Mouse (Mus musculus): ENCODE measurements around the gene Dpep1. TPM values are rescaled to one million over a fixed set of nuclear protein-coding genes. Genes with fewer than 3 reads are reported as not detected.
"Not testable (repeated sequence)": the region's sequence is repeated elsewhere in the genome, so short reads cannot be mapped to it uniquely, and the experiment has no call there.

Dpep1 gene
- polyA plus RNA-seq, 1 experiment: 360 TPM

DNA sequence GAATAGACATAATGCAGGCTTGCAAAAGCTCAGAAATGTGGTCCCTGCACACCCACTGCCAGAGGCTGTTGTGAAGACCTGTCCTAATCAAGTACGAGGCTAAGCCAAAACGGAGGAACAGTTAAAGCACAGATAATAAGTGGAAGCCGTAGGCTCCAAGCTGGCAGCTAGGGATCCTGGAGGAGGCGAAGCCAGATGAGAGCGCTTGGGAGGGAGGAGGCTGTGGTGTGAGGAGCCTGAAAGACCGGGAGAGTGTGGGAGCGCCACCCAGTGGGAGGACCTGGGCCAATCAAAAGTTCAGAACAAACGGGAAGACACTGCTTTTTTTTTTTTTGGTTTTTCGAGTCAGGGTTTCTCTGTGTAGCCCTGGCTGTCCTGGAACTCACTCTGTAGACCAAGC lies 4.6 kb downstream of the Dpep1 start:
- WGBS: 3% methylated on average over 9 of the region's 9 CpGs
- Histone ChIP-seq H3K4me1 (ENCODE audit: control insufficient read depth, insufficient read depth, low read length) (peaks cover 13% of the 10 kb centered on the region; the same call in 1 of the 2 replicates), H3K36me3 (ENCODE audit: control insufficient read depth, insufficient read depth, low read length) (no peaks in the 10 kb centered on the region), H3K27me3 (replicated peaks; ENCODE audit: control insufficient read depth, insufficient read depth, low read length) (no peaks in the 10 kb centered on the region), H3K4me3 (ENCODE audit: insufficient read depth, low read depth, low read length) (peak overlapping the region; percentile 6; the same call in 1 of the 2 replicates), H3K27ac (ENCODE audit: insufficient read depth, low read depth, low read length) (peak overlapping the region; percentile 45)
- peak; percentile 73 for TF ChIP-seq CTCF (conservative IDR thresholded peaks at IDR 0.05; ENCODE audit: insufficient read depth, insufficient read length, low read depth, low read length)
- TF ChIP-seq POLR2A (IDR thresholded peaks at IDR 0.05; ENCODE audit: low read depth, low read length): no peak
- peak; percentile 88 for DNase-seq

DNA sequence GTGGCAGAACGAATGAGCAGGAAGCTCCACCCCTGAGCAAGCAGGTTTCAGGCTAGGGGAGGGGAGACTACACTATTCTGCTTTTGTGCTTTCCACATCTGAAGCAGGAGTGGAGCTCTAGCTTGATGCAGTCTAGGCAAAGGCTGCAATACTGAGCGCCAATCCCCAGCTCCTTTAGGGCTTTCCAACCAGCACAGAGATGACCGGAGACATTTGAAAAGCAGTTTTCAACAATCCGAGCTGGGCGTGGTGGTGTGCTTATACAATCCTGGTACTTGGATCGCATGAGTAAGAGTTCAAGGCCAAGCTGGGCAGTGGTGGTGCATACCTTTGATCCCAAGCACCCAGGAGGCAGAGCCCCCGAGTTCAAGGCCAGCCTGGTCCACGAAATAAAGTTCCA lies 5.9 kb downstream of the Dpep1 start:
- Histone ChIP-seq H3K4me1 (ENCODE audit: control insufficient read depth, insufficient read depth, low read length) (peaks cover 12% of the 10 kb centered on the region; the same call in 1 of the 2 replicates), H3K27ac (ENCODE audit: insufficient read depth, low read depth, low read length) (0 out of 2 replicates have a peak overlapping the region, but pooled peaks have one; percentile 3), H3K36me3 (ENCODE audit: control insufficient read depth, insufficient read depth, low read length) (no peaks in the 10 kb centered on the region), H3K4me3 (ENCODE audit: insufficient read depth, low read depth, low read length) (no peak overlapping the region), H3K27me3 (replicated peaks; ENCODE audit: control insufficient read depth, insufficient read depth, low read length) (no peaks in the 10 kb centered on the region)
- TF ChIP-seq POLR2A (IDR thresholded peaks at IDR 0.05; ENCODE audit: low read depth, low read length) (no peak), CTCF (conservative IDR thresholded peaks at IDR 0.05; ENCODE audit: insufficient read depth, insufficient read length, low read depth, low read length) (no peak)
- no peak for DNase-seq
- 45% methylated on average over 8 of the region's 8 CpGs for WGBS

DNA sequence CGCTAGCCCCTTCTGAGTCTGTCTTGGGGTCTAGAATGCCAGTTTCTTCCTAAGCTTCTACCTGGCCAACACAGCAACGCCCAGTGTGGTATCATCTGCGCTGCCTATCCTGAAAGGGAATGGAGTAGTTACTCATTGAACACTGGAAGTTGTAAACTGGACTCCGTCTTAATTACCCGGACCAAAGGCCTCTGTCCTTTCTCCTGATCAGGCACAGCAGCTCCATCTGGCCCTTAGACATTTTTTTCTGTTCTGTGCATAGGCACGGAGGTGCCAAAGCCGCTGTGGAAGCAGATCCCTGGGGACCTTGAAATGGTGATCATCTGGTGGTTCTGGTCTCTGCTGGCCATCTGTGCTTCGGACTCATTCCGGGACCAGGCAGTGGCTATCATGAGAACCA lies 7.7 kb downstream of the Dpep1 start:
- Histone ChIP-seq H3K36me3 (ENCODE audit: control insufficient read depth, insufficient read depth, low read length) (no peaks in the 10 kb centered on the region), H3K4me1 (ENCODE audit: control insufficient read depth, insufficient read depth, low read length) (peaks cover 12% of the 10 kb centered on the region; the same call in 1 of the 2 replicates), H3K27me3 (replicated peaks; ENCODE audit: control insufficient read depth, insufficient read depth, low read length) (no peaks in the 10 kb centered on the region), H3K4me3 (ENCODE audit: insufficient read depth, low read depth, low read length) (peak overlapping the region; percentile 36), H3K27ac (ENCODE audit: insufficient read depth, low read depth, low read length) (peak overlapping the region; percentile 33)
- TF ChIP-seq CTCF (conservative IDR thresholded peaks at IDR 0.05; ENCODE audit: insufficient read depth, insufficient read length, low read depth, low read length): no peak
- no peak for TF ChIP-seq POLR2A (IDR thresholded peaks at IDR 0.05; ENCODE audit: low read depth, low read length)
- 50% methylated on average over 9 of the region's 9 CpGs for WGBS
- peak; percentile 80 for DNase-seq

- not testable (repeated sequence) for H3K4me1 ChIP-seq (ENCODE audit: control insufficient read depth, insufficient read depth, low read length)
- WGBS: 69% methylated on average over 5 of the region's 5 CpGs
These were observed 11.0 kb downstream of the Dpep1 start for GRCm38 (mm10) chr8:123197016-123197415.

DNA sequence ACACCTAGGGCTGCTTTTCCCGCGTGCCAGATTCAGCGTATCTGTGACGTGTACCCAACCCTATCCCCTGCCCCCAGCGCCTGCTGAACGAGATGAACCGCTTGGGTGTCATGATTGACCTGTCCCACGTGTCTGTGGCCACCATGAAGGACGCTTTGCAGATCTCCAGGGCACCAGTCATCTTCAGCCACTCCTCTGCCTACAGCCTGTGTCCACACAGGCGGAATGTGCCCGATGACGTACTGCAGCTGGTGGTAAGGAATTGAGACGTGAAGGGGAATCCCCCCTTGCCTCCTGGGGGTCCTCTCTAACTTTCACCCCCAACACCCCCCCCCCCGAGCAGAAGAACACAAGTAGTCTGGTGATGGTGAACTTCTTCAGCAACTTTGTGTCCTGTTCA lies 13.8 kb downstream of the Dpep1 start:
- 57% methylated on average over 14 of the region's 14 CpGs for WGBS
- Histone ChIP-seq H3K36me3 (ENCODE audit: control insufficient read depth, insufficient read depth, low read length) (no peaks in the 10 kb centered on the region), H3K4me3 (ENCODE audit: insufficient read depth, low read depth, low read length) (no peak overlapping the region), H3K27ac (ENCODE audit: insufficient read depth, low read depth, low read length) (no peak overlapping the region), H3K4me1 (ENCODE audit: control insufficient read depth, insufficient read depth, low read length) (0 out of 2 replicates have a peak, but pooled peaks cover 3% of the 10 kb centered on the region), H3K27me3 (replicated peaks; ENCODE audit: control insufficient read depth, insufficient read depth, low read length) (no peaks in the 10 kb centered on the region)
- DNase-seq: no peak
- TF ChIP-seq CTCF (conservative IDR thresholded peaks at IDR 0.05; ENCODE audit: insufficient read depth, insufficient read length, low read depth, low read length): no peak
- TF ChIP-seq POLR2A (IDR thresholded peaks at IDR 0.05; ENCODE audit: low read depth, low read length): no peak

More at GRCm38 (mm10) chr8:123197016-123197415, 11.0 kb downstream of the Dpep1 start:
- H3K27me3 ChIP-seq (replicated peaks; ENCODE audit: control insufficient read depth, insufficient read depth, low read length); H3K27ac ChIP-seq (ENCODE audit: insufficient read depth, low read depth, low read length); DNase-seq; H3K4me3 ChIP-seq (ENCODE audit: insufficient read depth, low read depth, low read length); H3K36me3 ChIP-seq (ENCODE audit: control insufficient read depth, insufficient read depth, low read length): not testable (repeated sequence)

- no peak overlapping the region for H3K27ac ChIP-seq (ENCODE audit: insufficient read depth, low read depth, low read length)
- WGBS: 22% methylated on average over 5 of the region's 5 CpGs
- H3K4me1 ChIP-seq (ENCODE audit: control insufficient read depth, insufficient read depth, low read length): no peaks in the 10 kb centered on the region
- no peak overlapping the region for H3K4me3 ChIP-seq (ENCODE audit: insufficient read depth, low read depth, low read length)
- H3K36me3 ChIP-seq (ENCODE audit: control insufficient read depth, insufficient read depth, low read length): no peaks in the 10 kb centered on the region; the same call in 1 of the 2 replicates
- H3K27me3 ChIP-seq (replicated peaks; ENCODE audit: control insufficient read depth, insufficient read depth, low read length): no peaks in the 10 kb centered on the region
- DNase-seq: peak; percentile 72
- TF ChIP-seq POLR2A (IDR thresholded peaks at IDR 0.05; ENCODE audit: low read depth, low read length): no peak
- TF ChIP-seq CTCF (conservative IDR thresholded peaks at IDR 0.05; ENCODE audit: insufficient read depth, insufficient read length, low read depth, low read length): peak; percentile 81
These were observed 16.2 kb downstream of the Dpep1 start for GRCm38 (mm10) chr8:123202288-123202687.

GRCm38 (mm10) chr8:123203571-123203970 lies 17.5 kb downstream of the Dpep1 start:
- no peak overlapping the region for H3K4me3 ChIP-seq (ENCODE audit: insufficient read depth, low read depth, low read length)
- TF ChIP-seq POLR2A (IDR thresholded peaks at IDR 0.05; ENCODE audit: low read depth, low read length) (no peak), CTCF (conservative IDR thresholded peaks at IDR 0.05; ENCODE audit: insufficient read depth, insufficient read length, low read depth, low read length) (no peak)
- 81% methylated on average over 3 of the region's 3 CpGs for WGBS
- no peaks in the 10 kb centered on the region for H3K4me1 ChIP-seq (ENCODE audit: control insufficient read depth, insufficient read depth, low read length)
- no peak overlapping the region for H3K27ac ChIP-seq (ENCODE audit: insufficient read depth, low read depth, low read length)
- H3K27me3 ChIP-seq (replicated peaks; ENCODE audit: control insufficient read depth, insufficient read depth, low read length): no peaks in the 10 kb centered on the region
- DNase-seq: no peak
- H3K36me3 ChIP-seq (ENCODE audit: control insufficient read depth, insufficient read depth, low read length): no peaks in the 10 kb centered on the region; the same call in 1 of the 2 replicates

Data from kidney, adult 2 months (tissue).